Mouse (Mus musculus): ENCODE data around the gene Tsku. TPM values are rescaled to one million over a fixed set of nuclear protein-coding genes. Genes with fewer than 3 reads are reported as not detected.
A peak's percentile ranks its signal among the peaks of the same experiment; 100 is the strongest.

Gene Tsku
- total RNA-seq, 2 experiments from 2014 or later = 4.4 to 4.5 TPM

GRCm38 (mm10) chr7:98361662-98362061 lies 534 bp upstream of the Tsku start:
- intact Hi-C loops (cut with DNase I) = no loop called here
- DNase-seq (ENCODE audit: low spot score in 2 of 2) = no peak

GRCm38 (mm10) chr7:98360621-98360990 lies 522 bp downstream of the Tsku start:
- intact Hi-C loops (cut with DNase I) = no loop called here
- DNase-seq (ENCODE audit: low spot score in 2 of 2) = no peak

- intact Hi-C loops (cut with DNase I) = loop anchor here (10.0 kb wide), 1 partner anchor 225 kb away; no protein-coding TSS in a partner anchor
- no peak for DNase-seq (ENCODE audit: low spot score in 2 of 2)
Observed at GRCm38 (mm10) chr7:98359951-98360620, 1.0 kb downstream of the Tsku start.

GRCm38 (mm10) chr7:98358016-98358415 lies 3.1 kb downstream of the Tsku start:
- intact Hi-C loops (cut with DNase I) = loop anchor here (10.0 kb wide), 1 partner anchor 227 kb away; no protein-coding TSS in a partner anchor

GRCm38 (mm10) chr7:98357324-98357723 lies 3.8 kb downstream of the Tsku start:
- intact Hi-C loops (cut with DNase I) = loop anchor here (10.0 kb wide), 1 partner anchor 227 kb away; no protein-coding TSS in a partner anchor

More at GRCm38 (mm10) chr7:98358016-98358415, 3.1 kb downstream of the Tsku start:
- DNase-seq (ENCODE audit: low spot score in 2 of 2) = no peak

GRCm38 (mm10) chr7:98354921-98355310 lies 6.2 kb downstream of the Tsku start:
- intact Hi-C loops (cut with DNase I) = loop anchor here (10.0 kb wide), 1 partner anchor 230 kb away; no protein-coding TSS in a partner anchor
- DNase-seq (ENCODE audit: low spot score in 2 of 2) = no peak

More at GRCm38 (mm10) chr7:98357324-98357723, 3.8 kb downstream of the Tsku start:
- no peak for DNase-seq (ENCODE audit: low spot score in 2 of 2)

GRCm38 (mm10) chr7:98354160-98354920 lies 6.8 kb downstream of the Tsku start:
- intact Hi-C loops (cut with DNase I) = loop anchor here (10.0 kb wide), 1 partner anchor 230 kb away; no protein-coding TSS in a partner anchor
- DNase-seq (ENCODE audit: low spot score in 2 of 2) = no peak

GRCm38 (mm10) chr7:98353616-98354015 lies 7.5 kb downstream of the Tsku start:
- no peak for DNase-seq (ENCODE audit: low spot score in 2 of 2)
- intact Hi-C loops (cut with DNase I) = loop anchor here (10.0 kb wide), 1 partner anchor 231 kb away; no protein-coding TSS in a partner anchor

- intact Hi-C loops (cut with DNase I) = loop anchor here (10.0 kb wide), 1 partner anchor 233 kb away; no protein-coding TSS in a partner anchor
Observed at GRCm38 (mm10) chr7:98351523-98351922, 9.6 kb downstream of the Tsku start.

GRCm38 (mm10) chr7:98349821-98350220 lies 11.3 kb downstream of the Tsku start:
- intact Hi-C loops (cut with DNase I) = loop anchor here (1.0 to 10.0 kb wide), 2 partner anchors 80 to 235 kb away; no protein-coding TSS in a partner anchor

More at GRCm38 (mm10) chr7:98351523-98351922, 9.6 kb downstream of the Tsku start:
- DNase-seq (ENCODE audit: low spot score in 2 of 2) = no peak

GRCm38 (mm10) chr7:98349096-98349495 lies 12.0 kb downstream of the Tsku start:
- intact Hi-C loops (cut with DNase I) = loop anchor here (1.0 kb wide), 1 partner anchor 81 kb away; no protein-coding TSS in a partner anchor
- peak; percentile 70 to 87 for DNase-seq (ENCODE audit: low spot score in 2 of 2)

More at GRCm38 (mm10) chr7:98349821-98350220, 11.3 kb downstream of the Tsku start:
- no peak for DNase-seq (ENCODE audit: low spot score in 2 of 2)

GRCm38 (mm10) chr7:98348043-98348442 lies 13.1 kb downstream of the Tsku start:
- intact Hi-C loops (cut with DNase I) = no loop called here
- peak; percentile 62 to 68 for DNase-seq (ENCODE audit: low spot score in 2 of 2)

- intact Hi-C loops (cut with DNase I) = no loop called here
- DNase-seq (ENCODE audit: low spot score in 2 of 2) = no peak
Observed at GRCm38 (mm10) chr7:98347471-98347870, 13.7 kb downstream of the Tsku start.

- intact Hi-C loops (cut with DNase I) = no loop called here
- DNase-seq (ENCODE audit: low spot score in 2 of 2) = no peak
Observed at GRCm38 (mm10) chr7:98345036-98345435, 16.1 kb downstream of the Tsku start.

GRCm38 (mm10) chr7:98344361-98344760 lies 16.8 kb downstream of the Tsku start:
- DNase-seq (ENCODE audit: low spot score in 2 of 2) = no peak
- intact Hi-C loops (cut with DNase I) = loop anchor here (5.0 kb wide), 2 partner anchors 57 to 187 kb away; no protein-coding TSS in a partner anchor

GRCm38 (mm10) chr7:98342249-98342648 lies 18.9 kb downstream of the Tsku start:
- no peak for DNase-seq (ENCODE audit: low spot score in 2 of 2)

GRCm38 (mm10) chr7:98341475-98341874 lies 19.7 kb downstream of the Tsku start:
- intact Hi-C loops (cut with DNase I) = loop anchor here (5.0 kb wide), 2 partner anchors 54 to 184 kb away; no protein-coding TSS in a partner anchor
- peak; percentile 84 to 88 for DNase-seq (ENCODE audit: low spot score in 2 of 2)

More at GRCm38 (mm10) chr7:98342249-98342648, 18.9 kb downstream of the Tsku start:
- intact Hi-C loops (cut with DNase I) = loop anchor here (5.0 kb wide), 2 partner anchors 55 to 185 kb away; no protein-coding TSS in a partner anchor

- intact Hi-C loops (cut with DNase I) = loop anchor here (5.0 kb wide), 2 partner anchors 53 to 183 kb away; no protein-coding TSS in a partner anchor
- no peak for DNase-seq (ENCODE audit: low spot score in 2 of 2)
Observed at GRCm38 (mm10) chr7:98340343-98340742, 20.8 kb downstream of the Tsku start.

- DNase-seq (ENCODE audit: low spot score in 2 of 2) = no peak
- intact Hi-C loops (cut with DNase I) = no loop called here
Observed at GRCm38 (mm10) chr7:98333987-98334386, 27.1 kb downstream of the Tsku start.

- intact Hi-C loops (cut with DNase I) = no loop called here
Observed at GRCm38 (mm10) chr7:98333507-98333906, 27.6 kb downstream of the Tsku start.

More at GRCm38 (mm10) chr7:98333507-98333906, 27.6 kb downstream of the Tsku start:
- no peak for DNase-seq (ENCODE audit: low spot score in 2 of 2)

All from left cerebral cortex, postnatal 14 days (tissue).